Mouse (Mus musculus) midbrain, embryonic 10.5 days (tissue): ENCODE results near the gene Mettl26. TPM values are rescaled to one million over a fixed set of nuclear protein-coding genes. Genes with fewer than 3 reads are reported as not detected.

Source experiments
- DNase-seq: peaks from one replicate; pipeline ENCODE4 v3.0.0-alpha.2; 2017; ENCODE audit warnings: low spot score
- H3K27ac ChIP-seq: fragments of 300-500 bp; sonication (generic); replicated peaks from 2 replicates; pipeline ENCODE4 v1.5.1; 2016; ENCODE audit warnings: mild to moderate bottlenecking
- H3K27me3 ChIP-seq: fragments of 300-500 bp; sonication (generic); 2 replicates; pipeline ENCODE4 v1.6.1; 2016; ENCODE audit warnings: low read depth, mild to moderate bottlenecking; ENCODE audit not compliant: poor library complexity, severe bottlenecking
- H3K36me3 ChIP-seq: fragments of 300-500 bp; sonication (generic); 2 replicates; pipeline ENCODE4 v1.6.1; 2016; ENCODE audit warnings: mild to moderate bottlenecking, moderate library complexity
- H3K4me1 ChIP-seq: fragments of 300-500 bp; sonication (generic); 2 replicates; pipeline ENCODE4 v1.6.1; 2016
- H3K4me3 ChIP-seq: fragments of 300-500 bp; sonication (generic); 2 replicates; pipeline ENCODE4 v1.5.1; 2016; ENCODE audit warnings: mild to moderate bottlenecking, moderate library complexity
- H3K9me3 ChIP-seq: fragments of 300-500 bp; sonication (generic); replicated peaks from 2 replicates; pipeline ENCODE4 v1.6.1; 2016; ENCODE audit warnings: mild to moderate bottlenecking
- WGBS: fragments of 180-500 bp; shearing (Covaris S2); methylation state at CpG from one replicate; pipeline ENCODE4 v1.1.7; 2016; 5-methylcytosine and 5-hydroxymethylcytosine counted together
- polyA plus RNA-seq: library from polyadenylated mRNA; unstranded; fragments of >200 nt; fragmentation: Nextera tagmentation; extraction: Ambion mirVana; gene quantifications from 2 replicates; pipeline ENCODE4 v1.2.1, GENCODE M21; 2016

Gene Mettl26
- polyA plus RNA-seq, 1 experiment from 2014 or later: 80.4 TPM

DNA sequence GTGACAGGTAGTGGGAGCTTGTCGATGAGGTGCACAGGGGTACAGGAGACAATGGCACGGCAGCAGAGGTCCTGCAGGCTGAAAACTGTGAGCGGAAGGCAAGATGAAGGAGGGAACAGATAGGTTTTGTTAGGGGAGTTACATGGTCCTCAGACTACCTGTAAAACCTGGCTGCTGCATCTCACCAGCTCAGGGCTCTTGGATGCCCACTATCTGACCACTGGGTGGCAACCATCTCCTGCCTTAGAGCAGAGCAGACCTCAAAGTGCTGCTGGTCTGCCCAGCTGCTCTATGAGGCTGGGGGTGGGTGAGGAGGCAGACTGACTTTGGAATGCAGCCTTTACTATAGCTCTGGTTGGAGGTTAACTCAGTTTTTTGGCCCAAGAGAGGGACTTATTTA, 8.9 kb downstream of the Mettl26 start:
- H3K27me3 ChIP-seq: no peaks in the 10 kb centered on the region
- no peaks in the 10 kb centered on the region for H3K9me3 ChIP-seq
- DNase-seq: no peak
- WGBS: 97% methylated on average over 3 of the region's 3 CpGs
- H3K27ac ChIP-seq: peak overlapping the region; percentile 90; the same call in 1 of the 2 replicates
- peaks cover 53% of the 10 kb centered on the region for H3K36me3 ChIP-seq
- peaks cover 70% of the 10 kb centered on the region for H3K4me1 ChIP-seq
- H3K4me3 ChIP-seq: no peak overlapping the region

GRCm38 (mm10) chr17:25885636-25886035, 10.8 kb downstream of the Mettl26 start:
- Histone ChIP-seq H3K36me3 (peaks cover 62% of the 10 kb centered on the region), H3K27me3 (no peaks in the 10 kb centered on the region), H3K27ac (no peak overlapping the region), H3K4me1 (peaks cover 52% of the 10 kb centered on the region), H3K4me3 (no peak overlapping the region), H3K9me3 (no peaks in the 10 kb centered on the region)
- 66% methylated on average over 4 of the region's 4 CpGs for WGBS
- DNase-seq: peak; percentile 37

DNA sequence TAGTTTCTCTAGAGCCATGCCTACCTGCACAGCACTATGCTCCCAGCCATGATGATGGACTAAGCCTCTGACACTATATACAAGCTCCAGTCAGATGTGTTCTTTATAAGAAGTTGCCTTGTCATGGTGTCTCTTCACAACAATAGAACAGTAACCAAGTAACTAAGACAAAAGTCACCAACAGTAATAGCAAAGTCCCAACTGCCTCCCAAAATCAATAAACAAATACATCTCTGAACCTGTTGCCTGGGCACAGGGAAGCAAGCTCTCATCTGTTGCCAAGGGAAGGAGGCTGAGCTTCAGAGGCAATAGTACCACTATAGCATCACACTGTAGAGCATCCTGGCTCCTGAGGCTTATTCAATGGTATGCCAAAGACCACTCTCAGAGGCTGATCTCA, 11.9 kb downstream of the Mettl26 start:
- Histone ChIP-seq H3K36me3 (peaks cover 62% of the 10 kb centered on the region), H3K9me3 (no peaks in the 10 kb centered on the region)
- no peak for DNase-seq

GRCm38 (mm10) chr17:25887467-25887866, 12.6 kb downstream of the Mettl26 start:
- Histone ChIP-seq H3K4me1 (peaks cover 34% of the 10 kb centered on the region), H3K27me3 (no peaks in the 10 kb centered on the region), H3K9me3 (no peaks in the 10 kb centered on the region), H3K36me3 (peaks cover 58% of the 10 kb centered on the region), H3K4me3 (no peak overlapping the region), H3K27ac (no peak overlapping the region)
- no peak for DNase-seq
- 89% methylated on average over 10 of the region's 10 CpGs for WGBS

More for the DNA sequence above, 11.9 kb downstream of the Mettl26 start:
- Histone ChIP-seq H3K27ac (no peak overlapping the region), H3K27me3 (no peaks in the 10 kb centered on the region), H3K4me1 (peaks cover 41% of the 10 kb centered on the region), H3K4me3 (no peak overlapping the region)

- H3K36me3 ChIP-seq: peaks cover 45% of the 10 kb centered on the region
- no peak overlapping the region for H3K27ac ChIP-seq
- 93% methylated on average over 3 of the region's 3 CpGs for WGBS
These were observed 14.0 kb downstream of the Mettl26 start for GRCm38 (mm10) chr17:25888837-25889236.

GRCm38 (mm10) chr17:25893975-25894617, 19.2 kb downstream of the Mettl26 start:
- H3K27me3 ChIP-seq: no peaks in the 10 kb centered on the region
- H3K9me3 ChIP-seq: no peaks in the 10 kb centered on the region
- H3K4me1 ChIP-seq: peaks cover 24% of the 10 kb centered on the region
- H3K27ac ChIP-seq: peak overlapping the region; percentile 67
- H3K36me3 ChIP-seq: peaks cover 16% of the 10 kb centered on the region
- peak; percentile 62 for DNase-seq
- WGBS: 36% methylated on average over 2 of the region's 2 CpGs
- no peak overlapping the region for H3K4me3 ChIP-seq

More at GRCm38 (mm10) chr17:25888837-25889236, 14.0 kb downstream of the Mettl26 start:
- Histone ChIP-seq H3K27me3 (no peaks in the 10 kb centered on the region), H3K4me1 (peaks cover 20% of the 10 kb centered on the region), H3K9me3 (no peaks in the 10 kb centered on the region), H3K4me3 (no peak overlapping the region)
- DNase-seq: no peak

- Histone ChIP-seq H3K27me3 (no peaks in the 10 kb centered on the region), H3K9me3 (no peaks in the 10 kb centered on the region), H3K27ac (peak overlapping the region; percentile 69), H3K4me3 (no peak overlapping the region), H3K4me1 (peaks cover 24% of the 10 kb centered on the region), H3K36me3 (peaks cover 7% of the 10 kb centered on the region)
- no peak for DNase-seq
- 24% methylated on average over 2 of the region's 2 CpGs for WGBS
These were observed 20.5 kb downstream of the Mettl26 start for GRCm38 (mm10) chr17:25895415-25895814.

DNA sequence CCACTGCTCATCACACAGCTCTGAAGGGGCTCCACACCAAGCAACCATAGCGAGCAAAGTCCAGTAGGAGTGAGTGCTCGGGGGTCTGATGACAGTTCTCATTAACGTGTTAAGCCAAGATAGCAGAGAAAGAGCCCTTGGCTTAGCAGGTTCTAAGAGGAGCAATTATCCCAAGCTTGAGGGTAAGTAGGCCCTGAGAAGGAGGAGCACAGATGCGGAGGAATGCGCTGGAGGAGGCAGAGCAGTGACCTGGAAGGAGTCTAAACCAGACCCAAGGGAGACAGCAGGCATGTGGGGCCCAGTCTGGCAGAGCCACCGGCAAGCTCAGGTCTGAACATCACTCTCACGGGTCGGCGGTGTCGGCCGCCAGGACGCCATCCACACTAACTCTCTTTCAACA, 21.0 kb downstream of the Mettl26 start:
- peak overlapping the region; percentile 69 for H3K27ac ChIP-seq
- peaks cover 24% of the 10 kb centered on the region for H3K4me1 ChIP-seq
- 72% methylated on average over 12 of the region's 12 CpGs for WGBS

GRCm38 (mm10) chr17:25900193-25900592, 25.3 kb downstream of the Mettl26 start:
- Histone ChIP-seq H3K4me1 (peaks cover 18% of the 10 kb centered on the region), H3K27me3 (no peaks in the 10 kb centered on the region), H3K4me3 (no peak overlapping the region), H3K36me3 (peaks cover 14% of the 10 kb centered on the region), H3K9me3 (no peaks in the 10 kb centered on the region), H3K27ac (no peak overlapping the region)
- no peak for DNase-seq
- 95% methylated on average over 1 of the region's 1 CpGs for WGBS

More for the DNA sequence above, 21.0 kb downstream of the Mettl26 start:
- no peak for DNase-seq
- Histone ChIP-seq H3K9me3 (no peaks in the 10 kb centered on the region), H3K4me3 (no peak overlapping the region), H3K36me3 (peaks cover 9% of the 10 kb centered on the region), H3K27me3 (no peaks in the 10 kb centered on the region)

DNA sequence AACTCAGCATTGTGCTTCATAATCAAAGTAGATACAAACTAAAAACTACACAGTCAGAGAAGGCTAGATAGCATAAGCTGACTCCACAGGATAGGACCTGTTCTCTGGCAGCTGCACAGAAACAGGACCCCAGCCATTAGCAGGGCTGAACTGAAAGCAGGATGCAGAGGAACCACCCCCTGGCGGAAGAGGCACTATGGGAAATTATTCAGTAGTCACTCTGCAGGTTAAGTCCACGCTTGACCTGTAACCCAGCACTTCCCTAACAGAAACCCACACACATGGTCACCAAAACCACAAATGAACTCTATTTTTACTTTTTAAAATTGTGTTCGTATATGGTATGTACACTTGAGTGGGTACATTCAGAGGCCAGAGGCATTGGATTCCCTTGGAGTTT, 28.2 kb downstream of the Mettl26 start:
- H3K4me3 ChIP-seq: no peak overlapping the region
- H3K9me3 ChIP-seq: no peaks in the 10 kb centered on the region
- H3K36me3 ChIP-seq: peaks cover 14% of the 10 kb centered on the region
- no peak for DNase-seq
- H3K27ac ChIP-seq: no peak overlapping the region
- no peaks in the 10 kb centered on the region for H3K27me3 ChIP-seq
- 89% methylated on average over 3 of the region's 3 CpGs for WGBS
- H3K4me1 ChIP-seq: no peaks in the 10 kb centered on the region

DNA sequence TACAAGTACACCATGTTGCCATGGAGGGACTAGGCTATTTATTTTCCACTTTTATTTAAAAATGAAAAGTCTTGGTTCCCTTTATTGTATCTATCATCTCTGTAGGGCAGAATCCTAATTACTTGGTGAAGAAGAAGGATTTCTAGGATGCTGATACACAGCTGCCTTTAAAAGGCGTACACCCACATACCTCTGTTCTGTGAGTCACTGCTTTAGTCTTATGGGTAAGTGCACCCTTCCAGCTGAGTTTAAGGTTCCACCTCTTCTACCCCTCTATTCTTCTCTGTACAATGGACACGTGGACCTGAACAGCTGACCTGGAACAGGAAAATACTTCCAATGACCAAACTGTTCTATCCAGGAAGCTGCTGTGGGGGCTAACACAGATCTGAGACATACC, 32.8 kb downstream of the Mettl26 start:
- no peaks in the 10 kb centered on the region for H3K27me3 ChIP-seq
- no peaks in the 10 kb centered on the region for H3K4me1 ChIP-seq
- no peak overlapping the region for H3K4me3 ChIP-seq
- no peaks in the 10 kb centered on the region for H3K9me3 ChIP-seq
- H3K27ac ChIP-seq: no peak overlapping the region
- WGBS: 89% methylated on average over 2 of the region's 2 CpGs
- no peak for DNase-seq
- peaks cover 10% of the 10 kb centered on the region for H3K36me3 ChIP-seq

GRCm38 (mm10) chr17:25911816-25912215, 36.9 kb downstream of the Mettl26 start:
- Histone ChIP-seq H3K4me3 (no peak overlapping the region), H3K36me3 (peaks cover 19% of the 10 kb centered on the region), H3K27me3 (no peaks in the 10 kb centered on the region), H3K9me3 (no peaks in the 10 kb centered on the region), H3K4me1 (no peaks in the 10 kb centered on the region), H3K27ac (no peak overlapping the region)
- 94% methylated on average over 4 of the region's 4 CpGs for WGBS
- no peak for DNase-seq

DNA sequence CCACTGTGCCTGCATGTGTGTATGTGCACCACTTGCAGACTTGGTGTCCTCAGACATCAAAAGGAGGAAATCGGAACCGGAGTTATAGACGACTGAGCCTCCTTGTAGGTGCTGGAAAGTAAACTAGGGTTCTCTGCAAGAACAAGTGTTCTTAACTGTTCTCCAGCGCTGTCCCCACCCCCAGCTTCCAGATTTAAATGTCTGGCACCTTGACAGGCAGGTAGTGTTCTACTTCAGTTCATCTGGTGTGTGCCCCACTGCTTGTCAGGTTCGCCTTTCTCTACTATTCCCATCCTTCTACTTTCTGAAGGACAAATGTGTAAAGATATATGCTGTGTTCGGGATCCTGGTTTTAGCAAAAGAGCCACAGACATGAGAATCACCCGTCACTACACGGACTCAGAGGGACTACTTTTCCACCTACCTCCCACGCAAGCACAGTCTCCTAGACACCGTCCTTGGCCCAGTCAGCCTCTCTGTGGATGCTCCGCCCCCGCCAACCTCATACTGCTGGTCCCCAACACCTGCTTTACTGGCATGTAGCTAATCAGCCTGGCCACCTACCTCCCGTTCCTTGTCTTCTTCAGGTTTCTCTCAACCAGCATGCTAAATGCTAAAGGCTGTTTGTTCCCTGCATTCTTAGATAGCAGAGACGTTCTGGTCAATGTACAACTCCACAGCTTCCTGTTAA, 38.5 kb downstream of the Mettl26 start:
- no peak for DNase-seq
- H3K4me3 ChIP-seq: no peak overlapping the region
- H3K9me3 ChIP-seq: no peaks in the 10 kb centered on the region
- no peaks in the 10 kb centered on the region for H3K27me3 ChIP-seq
- peaks cover 10% of the 10 kb centered on the region for H3K4me1 ChIP-seq
- no peak overlapping the region for H3K27ac ChIP-seq
- H3K36me3 ChIP-seq: peaks cover 28% of the 10 kb centered on the region
- WGBS: 92% methylated on average over 14 of the region's 14 CpGs
